Mouse (Mus musculus) left cerebral cortex, adult 2 months (tissue): ENCODE results near the gene Ppip5k1. TPM values are rescaled to one million over a fixed set of nuclear protein-coding genes. Genes with fewer than 3 reads are reported as not detected.
A peak's percentile ranks its signal among the peaks of the same experiment; 100 is the strongest.

ENCODE experiments used
- DNase-seq, 2 experiments: peaks; one replicate each; pipeline ENCODE4 v3.0.0; 2021 to 2022; ENCODE audit warnings: low spot score in 2 of 2, mixed read lengths in 1 of 2; ENCODE audit errors: extremely low spot score in 1 of 2
- H3K27ac ChIP-seq: fragments of 200-600 bp; 2 replicates; pipeline ENCODE4 v1.8.1; 2022
- H3K4me3 ChIP-seq: fragments of 200-600 bp; 2 replicates; pipeline ENCODE4 v1.8.1; 2022
- CTCF ChIP-seq: fragments of 200-600 bp; IDR thresholded peaks from 2 replicates; pipeline ENCODE4 v1.8.1; 2022; ENCODE audit warnings: antibody characterized with exemption, mild to moderate bottlenecking, moderate library complexity
- intact Hi-C: fragments of 180-260 bp; cut with DNase I; formaldehyde crosslinking; loops from one replicate; pipeline ENCODE4 v1.15.1; 2025
- total RNA-seq, 2 experiments: library from RNA; stranded (reverse); gene quantifications; 2 replicates each; pipeline ENCODE4 v1.2.3; 2021

Gene Ppip5k1
- total RNA-seq, 2 experiments from 2014 or later = 134 to 136 TPM

- no peak for DNase-seq
- intact Hi-C loops = no loop called here
- Histone ChIP-seq H3K27ac (peak within 1 kb of the TSS; percentile 92), H3K4me3 (peak within 1 kb of the TSS; percentile 68)
- TF ChIP-seq CTCF = no peak
These were observed 2.3 kb upstream of the Ppip5k1 start, which contains the start of gene Ckmt1 for GRCm38 (mm10) chr2:121357494-121357893. Gene Ckmt1, plus strand, starts transcription at chr2:121357714.

GRCm38 (mm10) chr2:121354378-121354777 lies 818 bp downstream of the Ppip5k1 start:
- intact Hi-C loops = loop anchor here (2.0 kb wide), 1 partner anchor 60 kb away; no protein-coding TSS in a partner anchor
- TF ChIP-seq CTCF = no peak
- DNase-seq = no peak
- H3K27ac ChIP-seq = peak overlapping the region; percentile 96
- peak overlapping the region; percentile 70 for H3K4me3 ChIP-seq

- no peak for TF ChIP-seq CTCF
- H3K4me3 ChIP-seq = no peak overlapping the region
- H3K27ac ChIP-seq = no peak overlapping the region
- intact Hi-C loops = no loop called here
- no peak for DNase-seq
These were observed 2.0 kb downstream of the Ppip5k1 start for GRCm38 (mm10) chr2:121353156-121353555.

GRCm38 (mm10) chr2:121339057-121339456 lies 16.1 kb downstream of the Ppip5k1 start:
- TF ChIP-seq CTCF = peak; percentile 38
- intact Hi-C loops = no loop called here
- H3K27ac ChIP-seq = no peak overlapping the region
- no peak overlapping the region for H3K4me3 ChIP-seq
- no peak for DNase-seq

GRCm38 (mm10) chr2:121329492-121329891 lies 25.7 kb downstream of the Ppip5k1 start:
- H3K4me3 ChIP-seq = no peak overlapping the region
- DNase-seq = no peak
- TF ChIP-seq CTCF = no peak
- intact Hi-C loops = no loop called here
- H3K27ac ChIP-seq = no peak overlapping the region

- intact Hi-C loops = no loop called here
- TF ChIP-seq CTCF = no peak
- no peak for DNase-seq
- Histone ChIP-seq H3K27ac (no peak overlapping the region), H3K4me3 (no peak overlapping the region)
These were observed 31.3 kb downstream of the Ppip5k1 start for GRCm38 (mm10) chr2:121323693-121324470.

GRCm38 (mm10) chr2:121323041-121323440 lies 32.2 kb downstream of the Ppip5k1 start:
- no peak for TF ChIP-seq CTCF
- no peak for DNase-seq
- intact Hi-C loops = no loop called here
- Histone ChIP-seq H3K27ac (no peak overlapping the region), H3K4me3 (no peak overlapping the region)

GRCm38 (mm10) chr2:121316278-121316677 lies 38.9 kb downstream of the Ppip5k1 start:
- Histone ChIP-seq H3K27ac (no peak overlapping the region), H3K4me3 (no peak overlapping the region)
- intact Hi-C loops = no loop called here
- no peak for TF ChIP-seq CTCF
- DNase-seq = peak in 1 of 2 experiments; percentile 11

GRCm38 (mm10) chr2:121308997-121309416 lies 46.2 kb downstream of the Ppip5k1 start:
- no peak for TF ChIP-seq CTCF
- peak; percentile 23 to 33 for DNase-seq
- intact Hi-C loops = no loop called here

GRCm38 (mm10) chr2:121300036-121300435 lies 55.2 kb downstream of the Ppip5k1 start:
- no peak for TF ChIP-seq CTCF
- Histone ChIP-seq H3K27ac (peak overlapping the region; percentile 36; the same call in 1 of the 2 replicates), H3K4me3 (no peak overlapping the region)
- intact Hi-C loops = no loop called here
- DNase-seq = peak in 1 of 2 experiments; percentile 14

More at GRCm38 (mm10) chr2:121308997-121309416, 46.2 kb downstream of the Ppip5k1 start:
- Histone ChIP-seq H3K27ac (no peak overlapping the region), H3K4me3 (no peak overlapping the region)

GRCm38 (mm10) chr2:121299471-121299870 lies 55.7 kb downstream of the Ppip5k1 start:
- intact Hi-C loops = no loop called here
- DNase-seq = peak in 1 of 2 experiments; percentile 10

GRCm38 (mm10) chr2:121298131-121298530 lies 57.1 kb downstream of the Ppip5k1 start:
- peak; percentile 22 to 28 for DNase-seq
- Histone ChIP-seq H3K4me3 (peak overlapping the region; percentile 63), H3K27ac (peak overlapping the region; percentile 67)
- no peak for TF ChIP-seq CTCF
- intact Hi-C loops = no loop called here

More at GRCm38 (mm10) chr2:121299471-121299870, 55.7 kb downstream of the Ppip5k1 start:
- H3K27ac ChIP-seq = 0 out of 2 replicates have a peak overlapping the region, but pooled peaks have one; percentile 2
- no peak for TF ChIP-seq CTCF
- no peak overlapping the region for H3K4me3 ChIP-seq

GRCm38 (mm10) chr2:121297701-121298100 lies 57.5 kb downstream of the Ppip5k1 start:
- intact Hi-C loops = no loop called here
- Histone ChIP-seq H3K4me3 (peak overlapping the region; percentile 63), H3K27ac (peak overlapping the region; percentile 67)
- no peak for TF ChIP-seq CTCF
- DNase-seq = peak; percentile 13 to 22
